Mouse (Mus musculus) heart, postnatal 0 days (tissue): ENCODE results near the gene Srp68.

Experiments
- CTCF ChIP-seq: IDR thresholded peaks from 2 replicates; pipeline ENCODE4 v1.5.1; 2016; ENCODE audit warnings: antibody characterized with exemption, control low read depth, low read depth
- EP300 ChIP-seq: IDR thresholded peaks from 2 replicates; pipeline ENCODE4 v1.6.1; 2016; ENCODE audit warnings: antibody characterized with exemption, low read depth

DNA sequence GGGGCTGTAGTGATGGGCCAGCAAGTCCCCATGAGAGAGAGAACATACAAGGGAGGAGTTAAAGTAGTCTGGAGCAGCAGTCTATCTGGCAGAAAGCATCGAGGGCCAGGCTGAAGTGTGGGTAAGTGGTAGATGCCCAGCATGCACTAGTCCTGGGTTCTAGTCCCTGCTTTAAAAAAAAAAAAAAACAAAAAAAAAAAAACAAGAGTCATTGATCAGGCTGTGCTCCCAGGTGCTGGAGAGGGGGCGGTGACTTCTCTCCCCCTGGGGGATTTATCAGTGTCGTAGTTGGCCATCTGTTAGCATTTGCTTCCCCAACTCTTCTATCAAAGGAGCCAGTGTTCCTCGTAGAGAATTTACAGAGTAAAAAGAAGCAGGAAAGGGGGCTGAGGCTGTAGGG, 67.3 kb downstream of the Srp68 start:
- TF ChIP-seq CTCF (no peak), EP300 (no peak)
